Mouse (Mus musculus) induced T-regulatory cell, adult 2 months (primary cell): Measurements from ENCODE around the gene Relt.
A peak's percentile ranks its signal among the peaks of the same experiment; 100 is the strongest.
"Not testable (repeated sequence)": the region's sequence is repeated elsewhere in the genome, so short reads cannot be mapped to it uniquely, and the experiment has no call there.

ENCODE experiments used
- DNase-seq: peaks from one replicate; pipeline ENCODE4 v3.0.0-alpha.2; 2012; ENCODE audit warnings: low read depth

Gene Relt

DNA sequence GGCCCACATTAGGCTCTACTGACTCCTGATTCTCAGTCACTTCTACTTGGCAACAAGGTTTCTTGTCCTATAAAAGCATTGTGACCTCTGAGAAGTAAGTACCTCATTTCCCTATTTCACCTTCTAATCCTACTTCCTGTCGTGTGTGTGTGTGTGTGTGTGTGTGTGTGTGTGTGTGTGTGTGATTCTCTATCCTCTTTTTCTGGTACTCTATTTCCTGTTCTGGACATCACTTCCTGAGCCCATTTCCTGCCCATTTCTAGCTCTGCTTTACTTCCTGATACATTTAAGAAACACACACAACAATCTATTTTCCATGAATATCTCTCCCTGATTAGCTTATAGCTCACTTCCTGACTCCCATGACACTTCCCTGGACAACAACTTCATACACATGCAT is 12.6 kb upstream of the Relt start:
- peak; percentile 17 for DNase-seq

DNA sequence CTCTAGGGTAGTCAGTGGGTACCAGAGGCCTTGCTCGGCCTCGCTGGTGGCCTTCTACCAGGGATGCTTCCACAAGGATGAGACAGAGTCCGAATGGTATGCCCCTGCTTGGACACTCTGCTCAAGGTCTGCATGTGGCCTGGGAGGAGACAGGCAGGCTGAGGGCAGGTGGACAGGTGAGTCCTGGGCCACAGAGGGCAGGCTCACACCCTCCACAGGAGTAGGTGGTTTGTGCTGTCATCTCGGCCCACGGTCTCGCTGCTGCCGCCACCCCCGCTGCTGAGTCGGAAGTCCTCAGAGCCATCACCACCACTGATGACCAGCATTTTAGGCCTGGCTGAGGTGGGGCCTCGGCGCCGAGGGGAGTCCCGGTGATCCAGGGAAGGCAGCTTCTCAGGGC is 10.0 kb upstream of the Relt start:
- DNase-seq: no peak

DNA sequence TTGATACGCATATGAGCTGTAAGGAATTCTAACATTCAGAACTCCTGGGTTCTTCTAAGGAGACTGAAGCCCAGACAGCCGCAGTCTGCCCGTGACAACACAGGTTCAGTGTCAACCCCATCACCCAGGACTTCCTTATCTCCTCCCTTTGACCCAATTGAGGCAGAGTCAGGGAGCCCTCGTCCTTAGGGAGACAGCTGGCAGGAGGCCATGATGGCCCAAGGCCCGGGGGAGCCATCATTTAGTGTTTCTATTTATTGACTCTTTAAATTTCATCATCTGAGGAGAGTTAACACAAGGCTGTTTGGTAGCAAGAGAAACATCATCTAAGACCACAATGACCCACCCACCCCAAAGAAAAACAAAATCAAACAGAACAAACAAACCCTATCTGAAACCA is 8.6 kb upstream of the Relt start:
- no peak for DNase-seq

- no peak for DNase-seq
Observed at GRCm38 (mm10) chr7:100871355-100871754, 8.1 kb upstream of the Relt start.

GRCm38 (mm10) chr7:100869877-100870629 is 6.8 kb upstream of the Relt start:
- no peak for DNase-seq

DNA sequence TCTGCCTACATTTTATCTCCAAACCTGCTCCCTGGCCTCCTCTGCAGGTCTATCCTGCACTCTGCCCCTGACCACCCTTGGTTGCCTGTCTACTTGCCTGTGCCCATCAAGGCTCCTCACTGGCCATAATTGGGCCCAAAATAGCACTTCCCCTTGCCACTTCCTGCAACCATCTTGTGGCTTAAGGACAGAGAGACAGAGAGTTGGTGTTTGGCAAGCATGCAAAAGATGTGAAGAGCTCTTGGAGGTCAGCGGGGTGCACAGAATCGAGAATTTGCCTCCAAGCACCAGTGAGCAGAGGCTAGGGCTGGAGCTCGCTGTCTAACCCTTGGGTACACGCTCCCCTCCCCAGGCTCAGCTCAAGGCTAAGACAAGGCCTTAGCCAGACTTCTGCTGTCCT is 5.3 kb upstream of the Relt start:
- no peak for DNase-seq

DNA sequence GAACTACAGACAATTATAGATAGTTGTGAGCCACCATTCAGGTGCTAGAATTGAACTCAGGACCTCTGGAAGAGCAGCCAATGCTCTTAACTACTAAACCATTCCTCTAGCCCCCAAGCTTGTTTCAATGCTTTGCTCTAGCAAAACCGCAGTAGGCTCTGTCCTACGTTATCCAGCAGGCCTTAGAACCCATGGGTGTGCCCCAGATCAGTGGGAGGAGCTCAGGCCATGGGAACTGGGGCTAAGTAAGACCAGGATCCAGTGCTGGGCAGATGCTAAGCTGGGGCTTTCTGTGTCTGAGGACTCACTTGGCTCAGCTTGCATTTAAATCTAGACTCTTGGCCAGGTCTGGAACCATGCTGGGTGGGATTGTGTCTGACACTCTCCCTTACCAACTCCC is 4.3 kb upstream of the Relt start:
- DNase-seq: no peak

GRCm38 (mm10) chr7:100866675-100867074 is 3.4 kb upstream of the Relt start:
- DNase-seq: peak; percentile 88

DNA sequence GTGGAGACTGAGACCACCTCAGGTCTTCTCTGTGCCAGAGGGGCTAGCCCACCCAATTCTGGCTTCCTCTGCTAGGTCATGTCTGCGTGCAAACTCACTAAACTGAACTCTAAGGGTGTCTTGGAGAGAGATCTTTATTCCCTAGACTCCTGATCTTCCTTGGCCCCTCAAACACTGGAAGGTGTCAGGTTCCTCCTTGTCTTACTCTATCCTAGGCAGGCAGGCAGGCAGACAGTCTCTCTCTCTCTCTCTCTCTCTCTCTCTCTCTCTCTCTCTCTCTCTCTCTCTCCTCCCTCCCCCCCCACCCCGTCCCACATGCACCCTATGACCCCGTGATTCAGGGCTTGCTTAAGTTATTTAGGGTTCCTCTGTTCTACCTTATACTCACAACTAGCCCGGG is 893 bp downstream of the Relt start:
- DNase-seq: no peak

DNA sequence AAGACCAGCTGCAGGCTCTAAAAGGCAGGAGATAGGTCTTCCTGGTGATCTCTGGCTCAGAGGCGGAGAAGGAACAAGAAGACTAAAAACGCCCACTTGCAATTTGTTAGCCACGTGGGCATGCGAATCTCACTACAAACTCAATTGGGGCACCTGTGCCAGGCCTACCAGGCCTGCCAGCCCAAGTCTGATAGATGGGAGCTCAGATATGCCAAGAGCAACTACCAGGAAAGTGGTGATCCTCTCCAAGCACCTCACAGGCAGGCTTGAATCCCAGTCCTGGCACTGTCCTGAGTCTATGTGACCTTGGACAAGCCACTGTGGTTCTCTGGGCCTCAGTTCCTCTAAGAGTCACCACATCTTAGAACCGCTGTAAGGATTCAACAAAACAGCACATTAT is 2.0 kb downstream of the Relt start:
- no peak for DNase-seq

DNA sequence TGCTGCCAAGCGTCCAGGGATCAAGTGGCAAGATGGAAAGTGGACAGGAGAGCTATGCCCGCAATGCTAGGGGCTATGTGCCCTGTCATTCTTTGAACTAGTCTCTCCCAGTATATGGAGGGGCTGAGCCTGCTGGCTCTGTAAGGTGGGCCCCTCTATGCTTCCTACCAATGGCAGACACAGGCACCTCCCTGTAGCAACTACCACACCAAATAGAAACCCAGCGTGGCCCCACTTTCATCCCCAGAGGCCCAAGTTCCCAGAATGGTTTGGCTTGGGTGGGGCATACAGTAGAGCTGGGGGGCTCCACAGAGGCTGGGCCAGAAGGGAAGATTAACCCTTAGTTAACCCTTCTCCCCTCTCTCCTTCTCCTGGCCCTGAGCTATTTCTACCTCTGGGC is 2.8 kb downstream of the Relt start:
- no peak for DNase-seq

DNA sequence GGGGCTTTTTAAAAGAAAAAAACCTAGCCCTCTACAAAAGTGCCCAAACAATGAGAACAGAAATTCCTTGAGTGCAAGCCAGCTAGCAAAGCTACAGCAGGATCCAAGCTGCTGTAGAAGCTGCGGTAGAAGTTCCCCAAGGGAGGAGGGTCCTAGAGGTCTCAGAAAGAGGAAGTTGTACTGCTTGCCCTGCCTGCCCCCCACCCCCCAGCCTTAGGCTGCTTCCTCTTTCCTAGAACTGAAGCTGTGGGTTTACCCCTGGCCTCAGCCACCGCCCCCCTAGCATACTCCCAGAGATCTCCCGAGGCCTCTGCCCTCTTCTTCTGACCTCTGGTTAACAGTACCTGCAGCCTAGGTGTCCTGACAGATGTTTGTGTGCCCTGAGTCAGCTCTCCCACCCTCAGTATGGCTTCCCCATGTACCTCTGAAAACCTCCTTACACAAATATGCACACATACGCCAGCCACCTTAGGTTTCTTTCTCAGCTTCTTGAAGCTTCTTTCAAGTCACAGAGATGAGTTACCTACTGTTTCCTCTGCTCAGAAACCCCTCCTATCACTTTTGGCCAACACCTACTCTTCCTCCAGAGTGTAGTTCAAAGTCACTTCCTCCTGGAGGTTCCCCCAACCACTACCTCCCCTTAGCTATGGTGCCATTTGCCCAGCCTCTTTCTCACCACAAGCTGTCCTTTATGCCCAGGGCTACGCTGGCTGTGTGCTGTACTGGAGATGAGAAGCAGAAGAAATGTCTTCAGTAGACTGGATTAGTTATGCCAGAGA is 7.3 kb downstream of the Relt start:
- peak; percentile 86 for DNase-seq

GRCm38 (mm10) chr7:100855300-100855699 is 7.9 kb downstream of the Relt start:
- DNase-seq: peak; percentile 57

GRCm38 (mm10) chr7:100854861-100855260 is 8.4 kb downstream of the Relt start:
- DNase-seq: no peak

- DNase-seq: no peak
Observed at GRCm38 (mm10) chr7:100854137-100854814, 9.0 kb downstream of the Relt start.

DNA sequence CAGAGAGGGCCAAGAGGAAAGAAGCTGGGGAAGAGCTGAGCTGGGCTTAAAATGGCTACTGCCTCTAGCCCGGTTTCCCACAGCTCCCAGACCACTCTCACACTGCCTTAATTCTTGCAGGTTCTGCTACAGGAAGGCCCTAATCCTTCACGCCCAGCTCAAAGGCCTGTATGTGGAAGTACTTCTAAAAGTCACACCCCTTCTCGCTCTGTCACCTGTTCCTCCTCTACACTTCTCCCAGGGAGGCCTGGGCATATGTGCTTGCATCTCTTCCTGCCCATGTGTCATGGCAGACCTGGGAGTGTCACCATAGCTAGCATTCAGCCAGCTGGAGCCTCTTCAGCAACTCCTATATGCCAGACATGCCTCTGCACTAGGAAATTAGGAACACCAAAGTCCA is 9.8 kb downstream of the Relt start:
- DNase-seq: no peak

DNA sequence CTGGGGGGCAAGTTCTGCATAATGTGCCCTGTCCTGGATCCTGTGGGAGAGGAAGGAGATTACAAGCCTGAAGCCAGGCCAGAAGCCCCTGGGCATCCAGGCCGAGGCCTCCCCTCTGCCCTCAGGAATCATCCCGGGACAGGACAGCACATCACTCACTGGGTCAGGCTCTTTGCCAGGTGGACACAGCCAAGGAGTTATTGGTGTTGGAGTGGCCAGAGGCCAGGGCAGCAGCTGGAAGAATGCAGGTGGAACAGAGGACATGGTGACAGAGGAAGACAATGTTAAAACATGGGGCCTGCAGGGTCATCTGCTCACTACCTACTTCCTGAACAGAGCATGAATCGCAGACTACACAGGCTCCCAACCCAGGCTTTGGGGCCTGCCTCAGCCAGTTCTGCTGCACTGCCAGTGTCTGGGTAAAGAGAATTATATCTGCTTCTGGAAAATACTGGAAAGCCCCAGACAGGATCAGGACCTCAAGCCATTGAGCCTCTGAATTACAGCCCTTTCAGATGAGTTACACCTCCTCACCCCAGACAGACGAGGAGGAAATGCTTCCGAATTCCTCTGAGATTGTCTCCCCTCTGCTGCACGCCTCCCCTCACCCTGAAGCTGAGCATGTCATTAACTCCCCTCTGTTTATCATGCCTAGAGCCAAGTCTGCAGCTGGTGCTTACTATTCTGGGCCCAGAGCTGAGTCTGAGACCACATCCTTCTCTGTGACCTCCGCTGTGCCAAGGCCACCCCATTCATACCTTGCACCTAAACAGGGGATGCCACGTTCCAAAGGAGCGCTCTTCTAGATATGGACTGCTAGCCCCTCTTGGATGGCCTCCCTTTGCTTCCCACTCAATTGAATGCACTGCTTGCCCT is 11.5 kb downstream of the Relt start:
- no peak for DNase-seq

- DNase-seq: no peak
Observed at GRCm38 (mm10) chr7:100849508-100849907, 13.7 kb downstream of the Relt start.

DNA sequence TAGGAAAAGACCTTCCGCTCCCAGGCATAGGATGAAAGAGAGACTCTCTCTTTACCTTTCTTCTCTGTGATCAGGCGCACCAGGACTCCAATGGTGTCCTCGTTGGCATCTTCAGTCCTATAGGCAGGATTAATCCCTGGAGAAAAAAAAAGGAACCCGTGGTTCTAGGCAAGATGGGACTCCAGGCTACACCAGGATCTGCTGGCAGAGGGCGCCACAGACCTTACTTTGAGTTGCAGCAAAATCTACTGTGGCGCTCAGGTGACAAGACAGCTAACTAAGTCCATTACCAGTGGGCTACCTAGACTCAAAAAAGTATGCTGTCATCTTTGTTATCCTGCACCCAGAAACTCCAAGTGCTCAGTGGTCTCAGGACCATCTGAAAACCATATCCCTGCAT is 14.5 kb downstream of the Relt start:
- peak; percentile 82 for DNase-seq

- DNase-seq: no peak
Observed at GRCm38 (mm10) chr7:100847131-100847530, 16.1 kb downstream of the Relt start.

DNA sequence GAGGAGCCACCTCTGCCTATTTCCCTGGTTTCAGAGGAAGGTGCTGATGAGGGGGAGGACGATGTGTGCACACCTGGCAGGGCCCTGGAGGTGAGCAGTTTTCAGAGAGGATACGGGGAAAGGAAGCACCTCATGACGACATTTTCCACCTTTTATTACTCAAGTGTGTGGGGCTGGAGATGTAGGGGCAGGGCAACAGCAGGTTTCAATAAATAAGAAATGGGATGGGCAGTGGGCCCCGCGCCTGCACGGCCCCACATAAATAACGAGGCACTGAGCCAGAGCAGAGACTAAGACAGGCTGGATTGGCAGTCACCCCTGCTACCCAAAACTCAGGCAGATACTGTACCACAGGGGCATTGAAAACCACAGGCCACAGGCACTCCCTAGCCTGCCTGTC is 17.2 kb downstream of the Relt start:
- DNase-seq: not testable (repeated sequence)

DNA sequence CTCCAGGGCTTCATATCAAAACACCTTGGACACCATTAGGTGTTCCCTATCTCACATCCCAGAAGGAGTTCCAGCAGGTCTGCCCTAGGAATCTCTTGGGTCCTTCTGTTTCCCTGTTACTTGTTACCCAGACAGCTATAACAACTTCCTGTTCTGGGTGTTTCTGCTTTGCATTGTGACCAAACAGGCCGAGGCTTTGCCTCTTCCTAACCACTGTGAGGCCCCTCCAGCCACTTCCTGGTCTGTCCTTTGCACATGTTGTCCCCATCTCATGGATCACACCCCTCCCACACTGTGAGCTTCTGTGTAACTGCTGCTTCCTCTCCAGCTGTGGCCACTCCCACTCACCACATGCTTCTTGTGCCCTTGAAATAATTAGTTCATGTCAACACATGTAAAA is 17.8 kb downstream of the Relt start:
- DNase-seq: peak; percentile 60
